In genomic region chr6:17749596-17749995, GRCm38 (mm10) we compare ENCODE assay signal across 8 mouse cellular contexts. TPM values are rescaled to one million over a fixed set of nuclear protein-coding genes. Genes with fewer than 3 reads are reported as not detected.
A peak's percentile ranks its signal among the peaks of the same experiment; 100 is the strongest.
DNase-seq lines count a peak whose midpoint lies in the region; ATAC-seq and TF ChIP-seq lines count a peak whose summit lies in the region.

No protein-coding gene starts in this region.

- peaks cover 9% of the 10 kb centered on the region for H3K79me3 ChIP-seq in C2C12 (ENCODE audit: low read depth)

- H3K36me3 ChIP-seq in C2C12 (ENCODE audit: control insufficient read depth, insufficient read depth) = no peaks in the 10 kb centered on the region
- H3K36me3 ChIP-seq in forebrain, embryonic 14.5 days (ENCODE audit: control insufficient read depth, insufficient read depth, low read length) = no peaks in the 10 kb centered on the region
- no peaks in the 10 kb centered on the region for H3K36me3 ChIP-seq in macrophage (ENCODE audit: inconsistent target)

- peaks cover 13% of the 10 kb centered on the region for H3K79me2 ChIP-seq in C2C12 (ENCODE audit: control insufficient read depth, insufficient read depth)
- H3K79me2 ChIP-seq in macrophage (ENCODE audit: inconsistent target) = no peaks in the 10 kb centered on the region

- H3K27ac ChIP-seq in forebrain, embryonic 14.5 days (ENCODE audit: low read depth, low read length) = peak overlapping the region; percentile 93
- H3K27ac ChIP-seq in macrophage = 0 out of 2 replicates have a peak overlapping the region, but pooled peaks have one; percentile 12

- H3K9me3 ChIP-seq in forebrain, embryonic 14.5 days (replicated peaks; ENCODE audit: control insufficient read depth, low read length) = no peaks in the 10 kb centered on the region

- DNase-seq in embryo, embryonic 11 days = peak; percentile 23
- no peak for DNase-seq in embryo, embryonic 9.5 days (ENCODE audit: extremely low spot score)
- DNase-seq in forebrain, embryonic 14.5 days (ENCODE audit: low spot score) = no peak
- no peak for DNase-seq in adrenal gland, postnatal 4 days (ENCODE audit: low spot score in 2 of 2)
- no peak for DNase-seq in kidney, postnatal 36 days
- DNase-seq in spleen, postnatal 4 days (ENCODE audit: low spot score in 2 of 2) = no peak

- no peaks in the 10 kb centered on the region for H3K27me3 ChIP-seq in C2C12 (ENCODE audit: control insufficient read depth, insufficient read depth, insufficient read length)
- H3K27me3 ChIP-seq in forebrain, embryonic 14.5 days (replicated peaks; ENCODE audit: control insufficient read depth, insufficient read depth, low read length) = no peaks in the 10 kb centered on the region

- 29% methylated on average over 3 of the region's 3 CpGs for WGBS in forebrain, embryonic 14.5 days
- WGBS in macrophage (ENCODE audit: missing documents) = 54% methylated on average over 3 of the region's 3 CpGs

- TF ChIP-seq CTCF in C2C12 (IDR thresholded peaks at IDR 0.05; ENCODE audit: control insufficient read depth, insufficient read depth, insufficient read length) = no peak

- peak overlapping the region; percentile 73 for H3K4me2 ChIP-seq in forebrain, embryonic 14.5 days (ENCODE audit: low read length)

- H3ac ChIP-seq in C2C12 (ENCODE audit: control insufficient read depth, insufficient read length, low read depth) = no peak overlapping the region

- H3K9ac ChIP-seq in forebrain, embryonic 14.5 days (ENCODE audit: low read length) = peak overlapping the region; percentile 77

- H3K4me3 ChIP-seq in C2C12 (ENCODE audit: insufficient read depth, poor library complexity, severe bottlenecking) (peak overlapping the region; percentile 15), macrophage (ENCODE audit: inconsistent target) (peak overlapping the region; percentile 26; the same call in 1 of the 2 replicates)
- H3K4me3 ChIP-seq in forebrain, embryonic 14.5 days (ENCODE audit: low read depth, low read length) = peak overlapping the region; percentile 46

- H3K4me1 ChIP-seq in forebrain, embryonic 14.5 days (ENCODE audit: control insufficient read depth, insufficient read depth, low read length) = peaks cover 14% of the 10 kb centered on the region

- peak; percentile 18; the same call in 1 of the 2 replicates for ATAC-seq in forebrain, embryonic 14.5 days

TF ChIP-seq in C2C12, 6 proteins besides CTCF, POLR2A, EP300 and RAD21:
- TF ChIP-seq CEBPB (IDR thresholded peaks at IDR 0.05; ENCODE audit: low read depth) = no peak
TF ChIP-seq in C2C12: peak in this region for 0.

RNA-seq across cellular contexts. Expression of gene St7, which starts 56.9 kb away (rescaled TPM):
- polyA plus RNA-seq in C2C12 (2012; fragmentation: generic; extraction: Trizol) = 8.4 TPM
- polyA plus RNA-seq in forebrain, embryonic 14.5 days (2014; fragmentation: Nextera tagmentation; extraction: Ambion mirVana) = 55.2 and 60.3 TPM in 2 replicates
- 10 to 100 TPM; 10.4 to 96.7 (median 23.7) TPM for total RNA-seq in macrophage (2018; cell fraction: chromatin; rRNA removed)
- 10 to 100 TPM in 2 of 26 experiments, 1 to 10 TPM in 24; 4.4 to 19.0 (median 6.4) TPM for total RNA-seq in macrophage (2018; cell fraction: cytosol; rRNA removed)
- 10 to 100 TPM; 11.1 to 78.2 (median 16.6) TPM for total RNA-seq in macrophage (2018; cell fraction: nucleus; rRNA removed)
- 3.8 to 8.0 TPM (median 6.2 TPM) in 3 replicates for polyA plus RNA-seq in macrophage (2018)
- total RNA-seq in adrenal gland, postnatal 4 days (2021) = 10 to 100 TPM; 27.0 to 27.4 TPM
